Mouse (Mus musculus): ENCODE results near the gene Gmnn. TPM values are rescaled to one million over a fixed set of nuclear protein-coding genes. Genes with fewer than 3 reads are reported as not detected.

Gmnn gene
- polyA plus RNA-seq, 2 experiments from 2014 or later = 26.7 to 30.0 TPM

GRCm38 (mm10) chr13:24760351-24760870 is 1.3 kb downstream of the Gmnn start:
- no peak for ATAC-seq

- ATAC-seq = no peak
Observed at GRCm38 (mm10) chr13:24759451-24759850, 2.3 kb downstream of the Gmnn start.

- no peak for ATAC-seq
Observed at GRCm38 (mm10) chr13:24757820-24758564, 3.7 kb downstream of the Gmnn start.

- no peak for ATAC-seq
Observed at GRCm38 (mm10) chr13:24756756-24757155, 5.0 kb downstream of the Gmnn start.

- no peak for ATAC-seq
Observed at GRCm38 (mm10) chr13:24751396-24751795, 10.3 kb downstream of the Gmnn start.

- ATAC-seq = no peak
Observed at GRCm38 (mm10) chr13:24750807-24751206, 10.9 kb downstream of the Gmnn start.

- no peak for ATAC-seq
Observed at GRCm38 (mm10) chr13:24747823-24748222, 13.9 kb downstream of the Gmnn start.

- ATAC-seq = no peak
Observed at GRCm38 (mm10) chr13:24741028-24741427, 20.7 kb downstream of the Gmnn start, which contains the start of gene Armh2. Gene Armh2 (plus strand): TSS chr13:24741232.

- no peak for ATAC-seq
Observed at GRCm38 (mm10) chr13:24735608-24736131, 26.1 kb downstream of the Gmnn start.

- ATAC-seq = no peak
Observed at GRCm38 (mm10) chr13:24734502-24734901, 27.2 kb downstream of the Gmnn start.

GRCm38 (mm10) chr13:24729128-24729527 is 32.6 kb downstream of the Gmnn start:
- ATAC-seq = no peak

GRCm38 (mm10) chr13:24724395-24724759 is 37.3 kb downstream of the Gmnn start:
- no peak for ATAC-seq

GRCm38 (mm10) chr13:24723699-24724394 is 37.9 kb downstream of the Gmnn start:
- ATAC-seq = no peak

GRCm38 (mm10) chr13:24721502-24721901 is 40.2 kb downstream of the Gmnn start:
- ATAC-seq = no peak

- ATAC-seq = no peak
Observed at GRCm38 (mm10) chr13:24717677-24718076, 44.0 kb downstream of the Gmnn start.

GRCm38 (mm10) chr13:24716441-24716840 is 45.3 kb downstream of the Gmnn start:
- ATAC-seq = no peak

GRCm38 (mm10) chr13:24715601-24716000 is 46.1 kb downstream of the Gmnn start:
- ATAC-seq = no peak

GRCm38 (mm10) chr13:24714360-24714885 is 47.3 kb downstream of the Gmnn start:
- no peak for ATAC-seq

- peak; percentile 77 for ATAC-seq
Observed at GRCm38 (mm10) chr13:24713434-24714000, 48.2 kb downstream of the Gmnn start.

GRCm38 (mm10) chr13:24712581-24713130 is 49.1 kb downstream of the Gmnn start:
- no peak for ATAC-seq

- no peak for ATAC-seq
Observed at GRCm38 (mm10) chr13:24710968-24711367, 50.8 kb downstream of the Gmnn start.

GRCm38 (mm10) chr13:24709656-24710396 is 51.9 kb downstream of the Gmnn start:
- no peak for ATAC-seq
